Mouse (Mus musculus): Measurements from ENCODE around the gene Atp1a1.

The Atp1a1 gene

GRCm38 (mm10) chr3:101556712-101557111 lies 47.8 kb downstream of the Atp1a1 start:
- DNase-seq (ENCODE audit: low read depth, low spot score), result no peak

- DNase-seq (ENCODE audit: low read depth, low spot score), result no peak
Measured at GRCm38 (mm10) chr3:101552621-101553620, 51.6 kb downstream of the Atp1a1 start.

- DNase-seq (ENCODE audit: low read depth, low spot score), result no peak
Measured at GRCm38 (mm10) chr3:101551457-101552230, 52.8 kb downstream of the Atp1a1 start.

- no peak for DNase-seq (ENCODE audit: low read depth, low spot score)
Measured at GRCm38 (mm10) chr3:101549749-101550148, 54.7 kb downstream of the Atp1a1 start.

- DNase-seq (ENCODE audit: low read depth, low spot score), result no peak
Measured at GRCm38 (mm10) chr3:101544116-101544515, 60.4 kb downstream of the Atp1a1 start.

- no peak for DNase-seq (ENCODE audit: low read depth, low spot score)
Measured at GRCm38 (mm10) chr3:101541571-101541970, 62.9 kb downstream of the Atp1a1 start.

- no peak for DNase-seq (ENCODE audit: low read depth, low spot score)
Measured at GRCm38 (mm10) chr3:101540568-101540967, 63.9 kb downstream of the Atp1a1 start.

GRCm38 (mm10) chr3:101536322-101536721 lies 68.2 kb downstream of the Atp1a1 start:
- no peak for DNase-seq (ENCODE audit: low read depth, low spot score)

GRCm38 (mm10) chr3:101534311-101534710 lies 70.2 kb downstream of the Atp1a1 start:
- DNase-seq (ENCODE audit: low read depth, low spot score), result no peak

GRCm38 (mm10) chr3:101533373-101533772 lies 71.1 kb downstream of the Atp1a1 start:
- DNase-seq (ENCODE audit: low read depth, low spot score), result no peak

GRCm38 (mm10) chr3:101530928-101531327 lies 73.6 kb downstream of the Atp1a1 start:
- no peak for DNase-seq (ENCODE audit: low read depth, low spot score)

- no peak for DNase-seq (ENCODE audit: low read depth, low spot score)
Measured at GRCm38 (mm10) chr3:101528900-101529594, 75.4 kb downstream of the Atp1a1 start.

GRCm38 (mm10) chr3:101528157-101528899 lies 76.2 kb downstream of the Atp1a1 start:
- DNase-seq (ENCODE audit: low read depth, low spot score), result no peak

- DNase-seq (ENCODE audit: low read depth, low spot score), result no peak
Measured at GRCm38 (mm10) chr3:101526603-101527002, 77.9 kb downstream of the Atp1a1 start.
